Mouse (Mus musculus): ENCODE measurements around the gene Cacna1e. TPM values are rescaled to one million over a fixed set of nuclear protein-coding genes. Genes with fewer than 3 reads are reported as not detected.

The Cacna1e gene
- polyA plus RNA-seq, 1 experiment from 2014 or later, result 0.05 TPM

DNA sequence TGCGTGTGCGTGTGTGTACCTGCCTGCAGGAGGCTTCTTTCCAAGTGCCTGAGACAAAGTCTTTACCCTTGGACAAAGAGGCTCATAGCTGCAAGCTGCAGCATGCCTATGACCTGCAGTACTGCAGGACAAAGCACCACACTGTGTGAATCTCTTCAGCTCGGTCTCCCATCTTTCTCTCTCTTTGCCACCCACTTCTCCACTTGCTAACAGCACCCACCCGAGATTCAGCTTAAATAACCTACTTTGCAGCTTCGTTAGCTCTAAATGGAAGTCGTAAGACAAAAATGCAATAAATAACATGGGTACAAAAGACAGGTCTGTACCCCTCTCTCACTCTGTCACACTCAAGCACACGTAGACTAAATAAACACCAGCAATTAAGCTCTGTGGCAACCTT is 268.5 kb downstream of the Cacna1e start:
- Histone ChIP-seq H3K27me3 (ENCODE audit: insufficient read depth, low read length) (no peaks in the 10 kb centered on the region), H3K4me2 (replicated peaks; ENCODE audit: low read depth, low read length) (no peak overlapping the region), H3K27ac (ENCODE audit: low read length) (no peak overlapping the region), H3K9ac (replicated peaks; ENCODE audit: low read length) (no peak overlapping the region), H3K4me1 (ENCODE audit: insufficient read depth, low read length) (no peaks in the 10 kb centered on the region), H3K9me3 (ENCODE audit: low read length) (no peaks in the 10 kb centered on the region; the same call in 1 of the 2 replicates), H3K36me3 (ENCODE audit: insufficient read depth, low read length) (no peaks in the 10 kb centered on the region), H3K4me3 (ENCODE audit: low read length) (no peak overlapping the region)
- 54% methylated on average over 6 of the region's 7 CpGs for WGBS
- ATAC-seq (ENCODE audit: low FRiP score, low TSS enrichment), result no peak

DNA sequence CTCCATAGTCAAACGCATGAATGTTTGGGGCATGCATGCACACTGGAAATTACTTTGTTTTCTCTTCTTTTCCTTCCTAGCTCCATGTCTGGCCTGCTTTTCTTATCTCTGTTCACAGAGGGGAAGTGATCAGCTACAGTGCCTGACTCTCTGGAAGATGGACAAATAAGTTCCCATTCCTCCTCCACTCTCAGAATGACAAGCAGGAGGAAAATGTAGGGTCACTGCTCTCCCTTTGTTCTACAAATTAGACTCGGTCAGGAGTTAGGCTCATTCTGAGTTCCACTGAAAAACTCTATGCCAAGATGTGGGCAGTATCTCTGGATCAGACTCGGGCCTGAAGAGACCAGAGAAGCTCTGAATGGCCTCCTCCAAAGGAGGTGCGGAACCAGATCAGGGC is 275.8 kb downstream of the Cacna1e start:
- 70% methylated on average over 4 of the region's 4 CpGs for WGBS
- H3K4me1 ChIP-seq (ENCODE audit: insufficient read depth, low read length), result no peaks in the 10 kb centered on the region
- ATAC-seq (ENCODE audit: low FRiP score, low TSS enrichment), result no peak

DNA sequence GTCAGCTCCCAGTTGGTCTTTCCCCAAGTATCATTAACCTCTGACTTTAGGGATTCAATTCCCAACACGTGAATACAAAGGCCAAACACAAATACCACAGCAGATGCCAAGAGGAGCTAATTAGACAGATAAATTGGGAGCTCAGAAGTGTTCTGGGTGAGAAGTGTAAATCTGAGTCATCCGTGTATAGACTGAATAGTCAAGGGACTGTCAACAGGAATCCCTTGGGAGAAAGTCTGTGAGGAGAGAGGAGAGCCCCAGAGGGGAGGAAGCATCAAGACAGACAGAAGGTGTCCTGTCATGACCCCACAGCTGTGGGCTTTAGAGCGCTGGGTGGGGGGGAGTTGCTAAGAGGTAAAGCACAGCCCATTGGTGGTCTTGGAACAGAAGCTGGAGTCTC is 276.9 kb downstream of the Cacna1e start:
- Histone ChIP-seq H3K4me2 (replicated peaks; ENCODE audit: low read depth, low read length) (no peak overlapping the region), H3K9ac (replicated peaks; ENCODE audit: low read length) (no peak overlapping the region), H3K9me3 (ENCODE audit: low read length) (no peaks in the 10 kb centered on the region), H3K36me3 (ENCODE audit: insufficient read depth, low read length) (no peaks in the 10 kb centered on the region), H3K4me3 (ENCODE audit: low read length) (no peak overlapping the region), H3K27me3 (ENCODE audit: insufficient read depth, low read length) (no peaks in the 10 kb centered on the region), H3K27ac (ENCODE audit: low read length) (no peak overlapping the region), H3K4me1 (ENCODE audit: insufficient read depth, low read length) (no peaks in the 10 kb centered on the region)
- no peak for ATAC-seq (ENCODE audit: low FRiP score, low TSS enrichment)
- WGBS, result 56% methylated on average over 3 of the region's 3 CpGs

More for the DNA sequence above, 275.8 kb downstream of the Cacna1e start:
- no peak overlapping the region for H3K4me2 ChIP-seq (replicated peaks; ENCODE audit: low read depth, low read length)
- H3K4me3 ChIP-seq (ENCODE audit: low read length), result no peak overlapping the region
- no peaks in the 10 kb centered on the region; the same call in 1 of the 2 replicates for H3K9me3 ChIP-seq (ENCODE audit: low read length)
- no peaks in the 10 kb centered on the region for H3K27me3 ChIP-seq (ENCODE audit: insufficient read depth, low read length)
- H3K27ac ChIP-seq (ENCODE audit: low read length), result no peak overlapping the region
- no peaks in the 10 kb centered on the region for H3K36me3 ChIP-seq (ENCODE audit: insufficient read depth, low read length)
- H3K9ac ChIP-seq (replicated peaks; ENCODE audit: low read length), result no peak overlapping the region

DNA sequence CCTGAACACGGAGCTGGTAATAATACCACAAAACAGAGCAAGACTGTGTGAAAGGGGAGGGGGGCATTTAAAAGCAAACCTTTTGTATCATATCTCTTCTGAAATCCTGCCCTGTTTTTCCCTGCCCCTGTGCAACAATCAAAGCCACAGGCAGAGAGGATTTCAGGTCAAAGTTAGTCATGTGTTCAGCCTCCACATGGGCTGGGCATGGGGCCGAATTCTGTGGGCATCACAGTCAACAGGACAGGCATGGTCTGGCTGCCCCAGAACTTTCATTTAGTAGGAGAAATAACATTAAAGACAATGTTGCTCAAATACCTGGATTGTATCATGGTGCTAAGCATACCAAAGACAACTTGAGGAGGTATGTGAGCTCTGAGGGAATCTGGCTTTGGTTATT is 278.7 kb downstream of the Cacna1e start:
- no peak overlapping the region for H3K27ac ChIP-seq (ENCODE audit: low read length)
- no peaks in the 10 kb centered on the region for H3K9me3 ChIP-seq (ENCODE audit: low read length)
- no peak overlapping the region for H3K4me2 ChIP-seq (replicated peaks; ENCODE audit: low read depth, low read length)
- WGBS, result 88% methylated on average over 2 of the region's 2 CpGs
- no peaks in the 10 kb centered on the region for H3K4me1 ChIP-seq (ENCODE audit: insufficient read depth, low read length)
- H3K27me3 ChIP-seq (ENCODE audit: insufficient read depth, low read length), result no peaks in the 10 kb centered on the region
- no peak overlapping the region for H3K9ac ChIP-seq (replicated peaks; ENCODE audit: low read length)
- no peaks in the 10 kb centered on the region for H3K36me3 ChIP-seq (ENCODE audit: insufficient read depth, low read length)
- ATAC-seq (ENCODE audit: low FRiP score, low TSS enrichment), result no peak
- no peak overlapping the region for H3K4me3 ChIP-seq (ENCODE audit: low read length)

DNA sequence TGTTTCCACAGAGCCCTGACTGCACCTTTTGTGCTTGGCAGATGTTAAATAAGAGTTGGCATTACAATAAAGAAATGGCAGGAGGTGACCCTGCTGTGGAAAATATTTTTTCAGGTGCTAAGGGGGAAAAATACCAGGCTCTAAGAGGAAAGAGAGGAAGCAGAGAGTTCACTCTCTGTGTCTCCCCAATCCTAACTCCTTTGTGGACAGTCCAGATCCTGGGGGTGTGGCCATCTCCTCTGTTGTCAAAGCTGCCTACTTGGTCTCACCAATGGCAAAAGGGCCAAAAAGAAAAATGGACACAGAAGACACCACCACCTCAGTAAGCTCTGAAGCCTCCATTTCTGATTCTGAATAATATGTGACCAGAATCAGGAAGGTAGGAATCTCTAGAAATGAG is 280.5 kb downstream of the Cacna1e start:
- H3K27me3 ChIP-seq (ENCODE audit: insufficient read depth, low read length), result no peaks in the 10 kb centered on the region
- no peaks in the 10 kb centered on the region for H3K9me3 ChIP-seq (ENCODE audit: low read length)
- no peak overlapping the region for H3K4me3 ChIP-seq (ENCODE audit: low read length)
- no peak overlapping the region for H3K27ac ChIP-seq (ENCODE audit: low read length)
- no peaks in the 10 kb centered on the region for H3K36me3 ChIP-seq (ENCODE audit: insufficient read depth, low read length)
- no peak overlapping the region for H3K9ac ChIP-seq (replicated peaks; ENCODE audit: low read length)
- no peak for ATAC-seq (ENCODE audit: low FRiP score, low TSS enrichment)
- H3K4me1 ChIP-seq (ENCODE audit: insufficient read depth, low read length), result no peaks in the 10 kb centered on the region
- H3K4me2 ChIP-seq (replicated peaks; ENCODE audit: low read depth, low read length), result no peak overlapping the region

DNA sequence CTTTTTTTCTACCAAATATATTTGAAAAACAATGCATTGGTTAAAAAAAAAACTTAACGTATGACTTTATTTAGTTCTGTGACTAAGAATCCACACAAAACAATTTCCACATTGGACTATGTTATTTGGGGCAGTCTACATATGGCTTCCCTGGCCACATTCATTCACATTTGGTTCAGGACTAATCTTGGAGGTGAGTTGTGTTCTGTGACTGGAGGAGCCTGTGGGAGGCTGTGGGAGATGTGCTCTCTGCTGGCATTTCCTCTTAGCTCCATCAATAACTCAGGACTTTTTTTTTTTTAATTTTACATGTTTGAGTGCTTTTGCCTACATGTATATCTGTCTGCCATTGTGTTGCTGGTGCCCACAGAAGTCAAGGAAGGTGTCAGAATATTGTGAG is 281.8 kb downstream of the Cacna1e start:
- no peak overlapping the region for H3K9ac ChIP-seq (replicated peaks; ENCODE audit: low read length)

DNA sequence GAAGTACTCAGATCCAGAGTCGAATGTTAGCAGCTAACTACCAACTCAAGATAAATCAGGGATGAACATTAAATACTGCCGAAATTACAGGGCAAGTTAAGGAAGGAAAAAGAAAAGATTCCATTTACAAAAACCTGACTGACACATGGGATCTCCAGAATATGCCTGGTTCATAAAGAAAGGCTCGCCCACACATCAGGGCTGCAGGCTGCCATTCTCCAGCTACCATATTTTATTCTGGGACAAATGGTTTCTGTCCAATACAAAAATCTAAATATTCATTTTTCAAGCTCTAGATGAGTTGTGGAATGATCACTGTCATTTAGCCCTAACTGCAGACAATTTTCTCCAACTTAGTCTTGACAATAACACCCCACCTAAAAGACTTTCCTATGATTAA is 301.8 kb downstream of the Cacna1e start:
- WGBS, result 87% methylated on average over 3 of the region's 3 CpGs
- no peak overlapping the region for H3K4me3 ChIP-seq (ENCODE audit: low read length)
- H3K4me2 ChIP-seq (replicated peaks; ENCODE audit: low read depth, low read length), result no peak overlapping the region
- H3K9ac ChIP-seq (replicated peaks; ENCODE audit: low read length), result no peak overlapping the region
- no peak overlapping the region for H3K27ac ChIP-seq (ENCODE audit: low read length)
- H3K27me3 ChIP-seq (ENCODE audit: insufficient read depth, low read length), result no peaks in the 10 kb centered on the region
- H3K36me3 ChIP-seq (ENCODE audit: insufficient read depth, low read length), result no peaks in the 10 kb centered on the region
- H3K9me3 ChIP-seq (ENCODE audit: low read length), result no peaks in the 10 kb centered on the region
- no peak for ATAC-seq (ENCODE audit: low FRiP score, low TSS enrichment)
- H3K4me1 ChIP-seq (ENCODE audit: insufficient read depth, low read length), result no peaks in the 10 kb centered on the region

More for the DNA sequence above, 281.8 kb downstream of the Cacna1e start:
- no peak overlapping the region for H3K4me3 ChIP-seq (ENCODE audit: low read length)
- no peaks in the 10 kb centered on the region for H3K4me1 ChIP-seq (ENCODE audit: insufficient read depth, low read length)
- H3K36me3 ChIP-seq (ENCODE audit: insufficient read depth, low read length), result no peaks in the 10 kb centered on the region
- ATAC-seq (ENCODE audit: low FRiP score, low TSS enrichment), result no peak
- H3K4me2 ChIP-seq (replicated peaks; ENCODE audit: low read depth, low read length), result no peak overlapping the region
- H3K9me3 ChIP-seq (ENCODE audit: low read length), result no peaks in the 10 kb centered on the region
- no peaks in the 10 kb centered on the region for H3K27me3 ChIP-seq (ENCODE audit: insufficient read depth, low read length)
- WGBS, result 88% methylated on average over 1 of the region's 1 CpGs
- no peak overlapping the region for H3K27ac ChIP-seq (ENCODE audit: low read length)

DNA sequence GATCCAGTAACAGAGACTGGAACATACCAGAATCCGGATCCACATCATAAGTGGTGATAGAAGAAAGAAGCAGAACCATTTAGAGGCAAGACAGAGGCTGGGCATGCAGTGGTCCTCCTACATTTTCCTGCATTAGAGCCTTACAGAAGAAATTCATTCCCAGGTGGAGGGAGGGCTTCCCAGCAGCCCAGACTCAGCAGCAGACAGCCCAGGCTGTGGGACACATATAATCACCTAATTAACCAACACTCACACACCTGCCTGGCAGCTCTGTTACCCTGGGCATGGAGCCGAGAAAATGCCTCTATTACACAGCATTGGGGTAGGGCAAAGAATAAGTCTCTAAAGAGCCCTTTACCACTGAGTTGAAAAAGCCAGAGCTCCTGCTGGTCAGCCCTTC is 304.4 kb downstream of the Cacna1e start:
- Histone ChIP-seq H3K27ac (ENCODE audit: low read length) (no peak overlapping the region), H3K4me2 (replicated peaks; ENCODE audit: low read depth, low read length) (no peak overlapping the region), H3K9me3 (ENCODE audit: low read length) (no peaks in the 10 kb centered on the region), H3K9ac (replicated peaks; ENCODE audit: low read length) (no peak overlapping the region), H3K27me3 (ENCODE audit: insufficient read depth, low read length) (no peaks in the 10 kb centered on the region), H3K4me3 (ENCODE audit: low read length) (no peak overlapping the region), H3K36me3 (ENCODE audit: insufficient read depth, low read length) (no peaks in the 10 kb centered on the region), H3K4me1 (ENCODE audit: insufficient read depth, low read length) (no peaks in the 10 kb centered on the region)
- WGBS, result 73% methylated on average over 2 of the region's 2 CpGs
- no peak for ATAC-seq (ENCODE audit: low FRiP score, low TSS enrichment)

DNA sequence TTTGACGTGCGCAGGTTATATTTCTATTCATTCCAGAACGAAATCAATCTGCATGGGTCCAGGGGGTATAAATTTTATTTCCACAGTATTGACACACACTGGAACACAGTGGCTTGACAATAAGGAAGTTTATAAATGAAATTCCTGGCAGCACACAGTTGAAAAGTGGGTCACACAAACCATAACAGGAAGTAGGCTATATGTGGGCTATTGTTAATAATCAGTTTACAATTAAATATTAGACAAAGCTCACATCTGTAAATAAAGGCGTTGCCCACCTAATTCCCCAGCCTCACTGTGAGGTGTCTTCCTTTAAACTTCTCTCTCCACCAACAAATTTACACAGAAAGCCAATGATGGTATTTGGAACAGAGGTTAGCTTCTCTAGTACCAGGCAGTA is 305.6 kb downstream of the Cacna1e start:
- Histone ChIP-seq H3K4me2 (replicated peaks; ENCODE audit: low read depth, low read length) (no peak overlapping the region), H3K4me1 (ENCODE audit: insufficient read depth, low read length) (no peaks in the 10 kb centered on the region)
- WGBS, result 79% methylated on average over 4 of the region's 4 CpGs

DNA sequence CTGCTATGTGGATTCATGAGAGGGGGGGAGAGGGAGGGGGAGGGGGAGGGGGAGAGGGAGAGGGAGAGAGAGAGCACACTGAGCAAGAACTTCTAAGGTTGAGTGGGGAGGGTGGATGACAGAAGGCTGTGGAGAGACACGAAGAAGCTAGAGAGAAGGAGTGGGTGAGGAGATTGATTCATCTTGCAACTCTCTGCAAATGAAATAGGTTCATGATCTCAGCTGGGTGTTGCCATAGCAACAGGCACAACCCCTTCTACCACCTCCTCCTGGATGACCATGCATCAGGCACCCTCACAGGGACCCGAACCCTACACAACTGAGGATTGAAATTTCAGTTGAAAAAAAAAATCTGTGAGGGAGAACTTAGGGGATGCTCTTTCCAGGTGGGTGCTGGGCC is 307.9 kb downstream of the Cacna1e start:
- no peak for ATAC-seq (ENCODE audit: low FRiP score, low TSS enrichment)
- H3K36me3 ChIP-seq (ENCODE audit: insufficient read depth, low read length), result no peaks in the 10 kb centered on the region
- no peak overlapping the region for H3K4me3 ChIP-seq (ENCODE audit: low read length)
- no peaks in the 10 kb centered on the region for H3K9me3 ChIP-seq (ENCODE audit: low read length)
- no peak overlapping the region for H3K4me2 ChIP-seq (replicated peaks; ENCODE audit: low read depth, low read length)
- H3K9ac ChIP-seq (replicated peaks; ENCODE audit: low read length), result no peak overlapping the region
- H3K27ac ChIP-seq (ENCODE audit: low read length), result no peak overlapping the region
- H3K4me1 ChIP-seq (ENCODE audit: insufficient read depth, low read length), result no peaks in the 10 kb centered on the region
- 58% methylated on average over 2 of the region's 2 CpGs for WGBS
- H3K27me3 ChIP-seq (ENCODE audit: insufficient read depth, low read length), result no peaks in the 10 kb centered on the region

More for the DNA sequence above, 305.6 kb downstream of the Cacna1e start:
- no peak overlapping the region for H3K27ac ChIP-seq (ENCODE audit: low read length)
- H3K4me3 ChIP-seq (ENCODE audit: low read length), result no peak overlapping the region
- no peaks in the 10 kb centered on the region for H3K27me3 ChIP-seq (ENCODE audit: insufficient read depth, low read length)
- no peak for ATAC-seq (ENCODE audit: low FRiP score, low TSS enrichment)
- no peaks in the 10 kb centered on the region for H3K9me3 ChIP-seq (ENCODE audit: low read length)
- no peak overlapping the region for H3K9ac ChIP-seq (replicated peaks; ENCODE audit: low read length)
- H3K36me3 ChIP-seq (ENCODE audit: insufficient read depth, low read length), result no peaks in the 10 kb centered on the region

DNA sequence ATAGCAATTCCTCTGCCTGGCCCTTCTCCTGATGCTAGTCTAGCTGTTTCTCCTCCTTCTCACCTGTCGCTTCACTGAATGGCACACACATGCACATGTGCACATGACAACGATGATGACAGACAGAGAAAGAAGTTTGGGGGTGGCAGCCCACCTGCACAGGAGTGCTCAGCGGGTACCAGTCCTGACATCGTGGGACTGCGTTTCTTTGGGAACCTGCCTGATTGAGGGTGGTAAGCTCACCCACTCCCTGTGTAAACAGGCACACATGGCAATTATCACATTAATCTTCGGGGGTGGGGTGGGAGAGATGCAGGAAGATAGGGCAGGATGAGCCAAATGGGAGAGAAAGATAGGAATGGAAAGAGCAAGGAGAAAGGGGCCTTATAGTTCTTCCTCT is 318.3 kb downstream of the Cacna1e start:
- Histone ChIP-seq H3K27me3 (ENCODE audit: insufficient read depth, low read length) (no peaks in the 10 kb centered on the region), H3K4me2 (replicated peaks; ENCODE audit: low read depth, low read length) (no peak overlapping the region), H3K36me3 (ENCODE audit: insufficient read depth, low read length) (no peaks in the 10 kb centered on the region), H3K4me1 (ENCODE audit: insufficient read depth, low read length) (no peaks in the 10 kb centered on the region), H3K9me3 (ENCODE audit: low read length) (no peaks in the 10 kb centered on the region), H3K9ac (replicated peaks; ENCODE audit: low read length) (no peak overlapping the region), H3K27ac (ENCODE audit: low read length) (no peak overlapping the region), H3K4me3 (ENCODE audit: low read length) (no peak overlapping the region)
- 78% methylated on average over 6 of the region's 6 CpGs for WGBS
- ATAC-seq (ENCODE audit: low FRiP score, low TSS enrichment), result no peak
